Mouse (Mus musculus) C2C12 (cell line): ENCODE measurements around the gene Evi2. TPM values are rescaled to one million over a fixed set of nuclear protein-coding genes. Genes with fewer than 3 reads are reported as not detected.

ENCODE experiments used
- H3K27me3 ChIP-seq: one replicate; pipeline ENCODE4 v1.6.1; 2011; ENCODE audit not compliant: control insufficient read depth, insufficient read depth, insufficient read length
- H3K36me3 ChIP-seq: one replicate; pipeline ENCODE4 v1.6.1; 2011; ENCODE audit not compliant: control insufficient read depth, insufficient read depth
- H3K4me3 ChIP-seq: one replicate; pipeline ENCODE4 v1.5.1; 2011; ENCODE audit warnings: mild to moderate bottlenecking, control low read depth; ENCODE audit not compliant: poor library complexity, insufficient read depth, severe bottlenecking
- H3K79me2 ChIP-seq: one replicate; pipeline ENCODE4 v1.6.1; 2011; ENCODE audit not compliant: control insufficient read depth, insufficient read depth
- H3K79me3 ChIP-seq: one replicate; pipeline ENCODE4 v1.6.1; 2011; ENCODE audit warnings: low read depth, control low read depth
- H3ac ChIP-seq: one replicate; pipeline ENCODE3; 2011; ENCODE audit warnings: low read depth; ENCODE audit not compliant: control insufficient read depth, insufficient read length
- CEBPB ChIP-seq: IDR thresholded peaks from one replicate; pipeline ENCODE4 v1.6.1; 2011; ENCODE audit warnings: low read depth, mild to moderate bottlenecking, control low read depth, moderate library complexity
- CTCF ChIP-seq: IDR thresholded peaks from one replicate; pipeline ENCODE4 v1.5.1; 2011; ENCODE audit not compliant: control insufficient read depth, insufficient read depth, insufficient read length
- FOSL1 ChIP-seq: IDR thresholded peaks from one replicate; pipeline ENCODE4 v1.8.0; 2011; ENCODE audit warnings: mild to moderate bottlenecking, low read length; ENCODE audit not compliant: poor library complexity, insufficient read depth, severe bottlenecking
- MAX ChIP-seq: IDR thresholded peaks from one replicate; pipeline ENCODE4 v1.6.1; 2011; ENCODE audit warnings: mild to moderate bottlenecking, control low read depth
- MYOD1 ChIP-seq: IDR thresholded peaks from one replicate; pipeline ENCODE4 v1.6.1; 2011; ENCODE audit warnings: low read depth; ENCODE audit not compliant: control insufficient read depth, insufficient read length
- MYOG ChIP-seq: IDR thresholded peaks from one replicate; pipeline ENCODE4 v1.6.1; 2011; ENCODE audit not compliant: control insufficient read depth, insufficient read length; ENCODE audit errors: extremely low read depth
- USF1 ChIP-seq: IDR thresholded peaks from one replicate; pipeline ENCODE4 v1.6.1; 2011; ENCODE audit warnings: low read depth, mild to moderate bottlenecking, control low read depth, moderate library complexity
- polyA plus RNA-seq: library from polyadenylated mRNA; unstranded; fragments of >200 nt; fragmentation: generic; extraction: Trizol; gene quantifications from one replicate; pipeline ENCODE4 v1.2.1, GENCODE M21; 2012; ENCODE audit warnings: missing spikeins

Evi2 gene
- polyA plus RNA-seq, 1 experiment, result 0.07 TPM

- H3K27me3 ChIP-seq, result no peaks in the 10 kb centered on the region
- no peak overlapping the region for H3K4me3 ChIP-seq
- no peaks in the 10 kb centered on the region for H3K79me3 ChIP-seq
- no peak for TF ChIP-seq MYOD1
- no peak for TF ChIP-seq USF1
- no peak for TF ChIP-seq MAX
- TF ChIP-seq MYOG, result no peak
- no peak for TF ChIP-seq CEBPB
- no peak for TF ChIP-seq CTCF
- no peak for TF ChIP-seq FOSL1
- H3K36me3 ChIP-seq, result peaks cover 77% of the 10 kb centered on the region
- H3ac ChIP-seq, result no peak overlapping the region
- H3K79me2 ChIP-seq, result no peaks in the 10 kb centered on the region
Measured at GRCm38 (mm10) chr11:79566947-79567346, 36.6 kb upstream of the Evi2 start.

- Histone ChIP-seq H3K79me2 (no peaks in the 10 kb centered on the region), H3K36me3 (peaks cover 73% of the 10 kb centered on the region), H3K27me3 (no peaks in the 10 kb centered on the region), H3K79me3 (no peaks in the 10 kb centered on the region), H3ac (no peak overlapping the region), H3K4me3 (no peak overlapping the region)
- TF ChIP-seq MYOD1, result no peak
- TF ChIP-seq MYOG, result no peak
- TF ChIP-seq FOSL1, result no peak
- TF ChIP-seq USF1, result no peak
Measured at GRCm38 (mm10) chr11:79563493-79563892, 33.1 kb upstream of the Evi2 start.

DNA sequence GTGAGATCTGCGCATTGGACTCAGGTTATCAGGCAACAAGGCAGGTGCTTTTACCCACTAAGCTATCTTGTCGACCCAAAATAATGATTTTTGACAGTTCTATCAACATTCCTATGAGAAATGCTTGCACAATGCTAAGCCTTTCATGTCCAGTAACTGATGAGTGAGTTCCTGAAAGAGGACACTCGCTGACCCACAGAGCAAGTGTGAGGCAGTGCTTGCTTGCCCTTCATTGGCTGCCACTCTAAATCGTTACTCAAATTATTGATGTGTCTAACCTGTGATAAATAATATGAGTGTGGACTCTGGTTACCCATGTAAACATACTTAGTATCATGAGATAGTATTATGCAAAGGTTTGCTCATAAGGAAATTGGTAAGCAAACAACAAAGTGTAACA is 30.1 kb upstream of the Evi2 start:
- no peak for TF ChIP-seq MAX
- no peak for TF ChIP-seq MYOG
- no peak for TF ChIP-seq CTCF
- TF ChIP-seq MYOD1, result no peak
- Histone ChIP-seq H3K27me3 (no peaks in the 10 kb centered on the region), H3K4me3 (no peak overlapping the region), H3K36me3 (peaks cover 60% of the 10 kb centered on the region), H3K79me2 (no peaks in the 10 kb centered on the region), H3K79me3 (no peaks in the 10 kb centered on the region), H3ac (no peak overlapping the region)

GRCm38 (mm10) chr11:79552622-79553021 is 22.2 kb upstream of the Evi2 start:
- H3K4me3 ChIP-seq, result no peak overlapping the region
- peaks cover 88% of the 10 kb centered on the region for H3K36me3 ChIP-seq
- H3K79me2 ChIP-seq, result no peaks in the 10 kb centered on the region

GRCm38 (mm10) chr11:79536293-79536692 is 5.9 kb upstream of the Evi2 start:
- no peak overlapping the region for H3ac ChIP-seq
- no peaks in the 10 kb centered on the region for H3K79me3 ChIP-seq
- H3K4me3 ChIP-seq, result no peak overlapping the region
- peaks cover 7% of the 10 kb centered on the region for H3K79me2 ChIP-seq
- H3K27me3 ChIP-seq, result no peaks in the 10 kb centered on the region
- peaks cover 26% of the 10 kb centered on the region for H3K36me3 ChIP-seq
- no peak for TF ChIP-seq USF1
- TF ChIP-seq MYOG, result no peak
- TF ChIP-seq CEBPB, result no peak
- TF ChIP-seq CTCF, result no peak
- no peak for TF ChIP-seq MYOD1

More at GRCm38 (mm10) chr11:79552622-79553021, 22.2 kb upstream of the Evi2 start:
- Histone ChIP-seq H3ac (no peak overlapping the region), H3K79me3 (no peaks in the 10 kb centered on the region), H3K27me3 (no peaks in the 10 kb centered on the region)
- no peak for TF ChIP-seq MAX
- TF ChIP-seq CEBPB, result no peak
- no peak for TF ChIP-seq MYOD1
- no peak for TF ChIP-seq USF1
- TF ChIP-seq FOSL1, result no peak
- TF ChIP-seq MYOG, result no peak
- TF ChIP-seq CTCF, result no peak

GRCm38 (mm10) chr11:79535554-79535953 is 5.2 kb upstream of the Evi2 start:
- H3K79me2 ChIP-seq, result peaks cover 7% of the 10 kb centered on the region
- H3K36me3 ChIP-seq, result peaks cover 26% of the 10 kb centered on the region

More at GRCm38 (mm10) chr11:79535554-79535953, 5.2 kb upstream of the Evi2 start:
- no peaks in the 10 kb centered on the region for H3K79me3 ChIP-seq
- no peaks in the 10 kb centered on the region for H3K27me3 ChIP-seq
- H3ac ChIP-seq, result no peak overlapping the region
- TF ChIP-seq MYOD1 (no peak), FOSL1 (no peak)
- no peak overlapping the region for H3K4me3 ChIP-seq
